Mouse (Mus musculus): ENCODE results near the gene Zfp518b. TPM values are rescaled to one million over a fixed set of nuclear protein-coding genes. Genes with fewer than 3 reads are reported as not detected.
A peak's percentile ranks its signal among the peaks of the same experiment; 100 is the strongest.

Gene Zfp518b
- polyA plus RNA-seq, 1 experiment: 3.3 TPM

- no peak for TF ChIP-seq CTCF (IDR thresholded peaks at IDR 0.05; ENCODE audit: control insufficient read depth, insufficient read depth, insufficient read length)
- no peak for TF ChIP-seq MYOG (IDR thresholded peaks at IDR 0.05; ENCODE audit: control insufficient read depth, extremely low read depth, insufficient read length)
- no peak for TF ChIP-seq MYOD1 (IDR thresholded peaks at IDR 0.05; ENCODE audit: control insufficient read depth, insufficient read length, low read depth)
- no peak for TF ChIP-seq CEBPB (IDR thresholded peaks at IDR 0.05; ENCODE audit: low read depth)
- no peak for TF ChIP-seq USF1 (IDR thresholded peaks at IDR 0.05; ENCODE audit: low read depth)
- no peak for TF ChIP-seq MAX (IDR thresholded peaks at IDR 0.05)
- no peak for TF ChIP-seq FOSL1 (IDR thresholded peaks at IDR 0.05; ENCODE audit: insufficient read depth, low read length, poor library complexity, severe bottlenecking)
- no peak overlapping the region for H3K4me3 ChIP-seq (ENCODE audit: insufficient read depth, poor library complexity, severe bottlenecking)
- no peaks in the 10 kb centered on the region for H3K36me3 ChIP-seq (ENCODE audit: control insufficient read depth, insufficient read depth)
- H3K27me3 ChIP-seq (ENCODE audit: control insufficient read depth, insufficient read depth, insufficient read length): peaks cover 7% of the 10 kb centered on the region
- H3K79me3 ChIP-seq (ENCODE audit: low read depth): no peaks in the 10 kb centered on the region
- no peaks in the 10 kb centered on the region for H3K79me2 ChIP-seq (ENCODE audit: control insufficient read depth, insufficient read depth)
- H3ac ChIP-seq (ENCODE audit: control insufficient read depth, insufficient read length, low read depth): no peak overlapping the region
Observed at GRCm38 (mm10) chr5:38632463-38633449, 51.9 kb downstream of the Zfp518b start.

- Histone ChIP-seq H3K79me3 (ENCODE audit: low read depth) (no peaks in the 10 kb centered on the region), H3K4me3 (ENCODE audit: insufficient read depth, poor library complexity, severe bottlenecking) (no peak overlapping the region), H3ac (ENCODE audit: control insufficient read depth, insufficient read length, low read depth) (no peak overlapping the region), H3K27me3 (ENCODE audit: control insufficient read depth, insufficient read depth, insufficient read length) (no peaks in the 10 kb centered on the region), H3K79me2 (ENCODE audit: control insufficient read depth, insufficient read depth) (no peaks in the 10 kb centered on the region), H3K36me3 (ENCODE audit: control insufficient read depth, insufficient read depth) (no peaks in the 10 kb centered on the region)
- TF ChIP-seq FOSL1 (IDR thresholded peaks at IDR 0.05; ENCODE audit: insufficient read depth, low read length, poor library complexity, severe bottlenecking) (no peak), MYOG (IDR thresholded peaks at IDR 0.05; ENCODE audit: control insufficient read depth, extremely low read depth, insufficient read length) (no peak)
Observed at GRCm38 (mm10) chr5:38628023-38628422, 56.6 kb downstream of the Zfp518b start.

- no peaks in the 10 kb centered on the region for H3K79me2 ChIP-seq (ENCODE audit: control insufficient read depth, insufficient read depth)
- no peaks in the 10 kb centered on the region for H3K79me3 ChIP-seq (ENCODE audit: low read depth)
- H3K27me3 ChIP-seq (ENCODE audit: control insufficient read depth, insufficient read depth, insufficient read length): no peaks in the 10 kb centered on the region
- H3K36me3 ChIP-seq (ENCODE audit: control insufficient read depth, insufficient read depth): no peaks in the 10 kb centered on the region
- TF ChIP-seq FOSL1 (IDR thresholded peaks at IDR 0.05; ENCODE audit: insufficient read depth, low read length, poor library complexity, severe bottlenecking) (no peak), CEBPB (IDR thresholded peaks at IDR 0.05; ENCODE audit: low read depth) (no peak), CTCF (IDR thresholded peaks at IDR 0.05; ENCODE audit: control insufficient read depth, insufficient read depth, insufficient read length) (no peak), MYOD1 (IDR thresholded peaks at IDR 0.05; ENCODE audit: control insufficient read depth, insufficient read length, low read depth) (no peak), MAX (IDR thresholded peaks at IDR 0.05) (no peak), USF1 (IDR thresholded peaks at IDR 0.05; ENCODE audit: low read depth) (no peak), MYOG (IDR thresholded peaks at IDR 0.05; ENCODE audit: control insufficient read depth, extremely low read depth, insufficient read length) (no peak)
- no peak overlapping the region for H3K4me3 ChIP-seq (ENCODE audit: insufficient read depth, poor library complexity, severe bottlenecking)
- H3ac ChIP-seq (ENCODE audit: control insufficient read depth, insufficient read length, low read depth): no peak overlapping the region
Observed at GRCm38 (mm10) chr5:38626883-38627282, 57.7 kb downstream of the Zfp518b start.

DNA sequence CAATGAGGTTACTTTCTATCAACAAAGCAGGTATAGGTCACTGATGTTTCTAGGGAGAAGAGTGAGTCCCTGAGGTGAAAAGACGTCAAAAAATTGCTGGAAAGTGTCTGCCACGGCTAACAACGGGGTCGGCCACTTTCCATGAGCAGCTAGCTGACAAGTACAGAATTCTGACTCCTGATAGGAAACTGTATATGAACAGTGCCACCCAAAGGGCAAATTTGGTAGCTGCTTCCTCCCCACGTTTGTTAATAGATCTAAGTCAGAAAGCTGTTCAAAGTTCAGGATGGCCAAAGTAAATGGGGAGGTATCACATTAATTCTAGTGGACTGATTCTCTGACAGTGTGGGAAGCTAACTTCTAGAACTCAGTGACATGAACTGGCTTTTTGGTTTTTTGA, 63.8 kb downstream of the Zfp518b start:
- Histone ChIP-seq H3K79me2 (ENCODE audit: control insufficient read depth, insufficient read depth) (no peaks in the 10 kb centered on the region), H3K27me3 (ENCODE audit: control insufficient read depth, insufficient read depth, insufficient read length) (peaks cover 22% of the 10 kb centered on the region), H3K4me3 (ENCODE audit: insufficient read depth, poor library complexity, severe bottlenecking) (no peak overlapping the region), H3ac (ENCODE audit: control insufficient read depth, insufficient read length, low read depth) (no peak overlapping the region), H3K79me3 (ENCODE audit: low read depth) (no peaks in the 10 kb centered on the region), H3K36me3 (ENCODE audit: control insufficient read depth, insufficient read depth) (no peaks in the 10 kb centered on the region)
- TF ChIP-seq CTCF (IDR thresholded peaks at IDR 0.05; ENCODE audit: control insufficient read depth, insufficient read depth, insufficient read length): peak; percentile 17
- TF ChIP-seq CEBPB (IDR thresholded peaks at IDR 0.05; ENCODE audit: low read depth): no peak

DNA sequence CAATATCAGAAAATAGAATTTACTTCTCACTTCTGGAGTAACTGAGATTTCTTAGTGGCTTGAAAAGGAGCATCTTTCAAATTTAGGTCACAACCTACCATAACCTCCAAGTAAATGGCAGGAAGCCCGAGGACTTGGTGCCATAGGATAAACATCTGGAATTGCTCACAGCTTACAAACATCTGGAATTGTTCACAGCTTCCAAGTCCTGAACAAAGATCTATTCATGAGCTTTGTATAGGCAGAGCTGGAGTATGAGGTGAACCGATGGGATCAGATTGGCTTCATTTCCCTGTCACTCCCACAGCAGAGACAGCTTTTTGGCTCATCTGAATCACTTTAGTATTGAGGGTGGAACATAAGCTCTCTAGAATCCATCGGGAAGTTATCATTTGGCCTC, 65.7 kb downstream of the Zfp518b start:
- Histone ChIP-seq H3K79me3 (ENCODE audit: low read depth) (no peaks in the 10 kb centered on the region), H3K36me3 (ENCODE audit: control insufficient read depth, insufficient read depth) (no peaks in the 10 kb centered on the region), H3K27me3 (ENCODE audit: control insufficient read depth, insufficient read depth, insufficient read length) (peaks cover 26% of the 10 kb centered on the region), H3K4me3 (ENCODE audit: insufficient read depth, poor library complexity, severe bottlenecking) (no peak overlapping the region), H3K79me2 (ENCODE audit: control insufficient read depth, insufficient read depth) (no peaks in the 10 kb centered on the region), H3ac (ENCODE audit: control insufficient read depth, insufficient read length, low read depth) (no peak overlapping the region)
- TF ChIP-seq MAX (IDR thresholded peaks at IDR 0.05) (no peak), USF1 (IDR thresholded peaks at IDR 0.05; ENCODE audit: low read depth) (no peak), MYOG (IDR thresholded peaks at IDR 0.05; ENCODE audit: control insufficient read depth, extremely low read depth, insufficient read length) (no peak), CTCF (IDR thresholded peaks at IDR 0.05; ENCODE audit: control insufficient read depth, insufficient read depth, insufficient read length) (no peak), MYOD1 (IDR thresholded peaks at IDR 0.05; ENCODE audit: control insufficient read depth, insufficient read length, low read depth) (no peak), CEBPB (IDR thresholded peaks at IDR 0.05; ENCODE audit: low read depth) (no peak), FOSL1 (IDR thresholded peaks at IDR 0.05; ENCODE audit: insufficient read depth, low read length, poor library complexity, severe bottlenecking) (no peak)

Other genes starting within 250 kb of the Zfp518b start
- 1.4 TPM for gene Slc2a9, start 181.7 kb downstream of the Zfp518b start, polyA plus RNA-seq (2012; fragmentation: generic; extraction: Trizol)
- 348 TPM for gene Wdr1, start 121.6 kb downstream of the Zfp518b start, polyA plus RNA-seq (2012; fragmentation: generic; extraction: Trizol)
- not detected for gene Clnk, start 192.0 kb upstream of the Zfp518b start, polyA plus RNA-seq (2012; fragmentation: generic; extraction: Trizol)

All from C2C12 (cell line).